18 mouse cellular contexts compared by ENCODE assay signal in the genomic region with DNA sequence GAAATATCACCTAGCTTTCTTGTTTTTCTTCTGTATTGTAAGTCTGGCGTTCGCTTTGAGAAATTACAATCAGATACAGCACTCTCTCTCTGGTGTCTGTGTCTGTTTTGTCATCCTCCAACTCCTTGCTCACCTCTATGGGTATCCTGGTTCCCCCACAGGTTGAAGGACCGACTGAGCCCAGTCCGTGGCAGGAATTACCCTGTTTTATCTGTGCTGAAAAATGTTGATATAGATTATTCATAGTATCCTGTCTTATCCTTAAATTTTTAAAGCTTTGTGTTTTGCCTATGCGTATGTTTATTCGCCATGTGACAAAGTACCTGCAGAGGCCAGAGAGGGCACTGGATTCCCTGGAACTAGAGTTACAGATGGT.
"Had no signal": no experiment of that assay in that cellular context is flagged by ENCODE, and none has a peak within 500 bp of the region (broad histone marks: within the 10 kb centered on the region; RNA-seq: fewer than 3 reads in every experiment).

No protein-coding gene starts in this region.

- H3K4me3 ChIP-seq: kidney, embryonic 15.5 days; liver, embryonic 13.5 days; midbrain, embryonic 12.5 days; midbrain, embryonic 15.5 days; neural tube, embryonic 12.5 days; neural tube, embryonic 15.5 days had no signal

- H3K27ac ChIP-seq: kidney, embryonic 15.5 days; liver, embryonic 13.5 days; midbrain, embryonic 12.5 days; midbrain, embryonic 15.5 days; neural tube, embryonic 12.5 days; neural tube, embryonic 15.5 days; stomach, postnatal 0 days had no signal

- H3K27me3 ChIP-seq: kidney, embryonic 15.5 days; liver, embryonic 13.5 days; midbrain, embryonic 12.5 days; midbrain, embryonic 15.5 days; neural tube, embryonic 12.5 days; neural tube, embryonic 15.5 days had no signal

- H3K4me2 ChIP-seq: kidney, embryonic 15.5 days; liver, embryonic 13.5 days; midbrain, embryonic 12.5 days; midbrain, embryonic 15.5 days; neural tube, embryonic 12.5 days; neural tube, embryonic 15.5 days had no signal

- ATAC-seq: midbrain, embryonic 15.5 days had no signal

- H3K9ac ChIP-seq: kidney, embryonic 15.5 days; liver, embryonic 13.5 days; midbrain, embryonic 12.5 days; midbrain, embryonic 15.5 days; neural tube, embryonic 12.5 days; neural tube, embryonic 15.5 days had no signal

- DNase-seq: kidney, adult 8-10 months; kidney, postnatal 10 days; kidney, postnatal 36 days; liver, embryonic 13.5 days; lung, adult 2 months; lung, postnatal 14 days; lung, postnatal 4 days; right cerebral cortex, adult 18-20 months; right cerebral cortex, postnatal 14 days; right cerebral cortex, postnatal 4 days; thymus, adult 2 months; thymus, postnatal 14 days had no signal

- H3K9me3 ChIP-seq: kidney, embryonic 15.5 days; liver, embryonic 13.5 days; midbrain, embryonic 12.5 days; midbrain, embryonic 15.5 days; neural tube, embryonic 12.5 days; neural tube, embryonic 15.5 days had no signal
